Mouse (Mus musculus) bone marrow macrophage, adult 2 months (primary cell): ENCODE data around the gene Grk2.

Source experiments
- CTCF ChIP-seq: IDR thresholded peaks from 2 replicates; pipeline ENCODE4 v1.5.1; 2012; ENCODE audit warnings: low read depth, mild to moderate bottlenecking, low read length, moderate library complexity
- POLR2A ChIP-seq: IDR thresholded peaks from 2 replicates; pipeline ENCODE4 v1.6.1; 2012; ENCODE audit warnings: mild to moderate bottlenecking, low read depth, low read length, borderline replicate concordance

DNA sequence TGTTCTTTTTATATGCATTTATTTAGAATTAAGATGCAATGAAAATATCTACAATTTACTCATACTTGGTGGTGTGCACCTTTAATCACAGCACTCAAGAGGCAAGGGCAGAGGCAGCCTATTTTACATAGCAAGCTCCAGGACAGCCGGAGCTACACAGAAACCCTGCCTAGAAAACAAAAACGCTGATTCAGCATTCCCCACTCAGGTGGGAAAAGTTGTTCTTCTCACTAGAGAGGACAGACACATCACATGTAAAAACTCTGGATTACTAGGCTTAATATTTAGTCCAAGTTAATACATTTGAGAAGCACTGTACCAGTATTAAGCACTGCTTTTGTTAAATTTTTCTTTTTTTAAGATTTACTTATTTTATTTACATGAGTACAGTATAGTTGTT lies 43.4 kb upstream of the Grk2 start:
- TF ChIP-seq CTCF (no peak), POLR2A (no peak)
